In the genomic region with DNA sequence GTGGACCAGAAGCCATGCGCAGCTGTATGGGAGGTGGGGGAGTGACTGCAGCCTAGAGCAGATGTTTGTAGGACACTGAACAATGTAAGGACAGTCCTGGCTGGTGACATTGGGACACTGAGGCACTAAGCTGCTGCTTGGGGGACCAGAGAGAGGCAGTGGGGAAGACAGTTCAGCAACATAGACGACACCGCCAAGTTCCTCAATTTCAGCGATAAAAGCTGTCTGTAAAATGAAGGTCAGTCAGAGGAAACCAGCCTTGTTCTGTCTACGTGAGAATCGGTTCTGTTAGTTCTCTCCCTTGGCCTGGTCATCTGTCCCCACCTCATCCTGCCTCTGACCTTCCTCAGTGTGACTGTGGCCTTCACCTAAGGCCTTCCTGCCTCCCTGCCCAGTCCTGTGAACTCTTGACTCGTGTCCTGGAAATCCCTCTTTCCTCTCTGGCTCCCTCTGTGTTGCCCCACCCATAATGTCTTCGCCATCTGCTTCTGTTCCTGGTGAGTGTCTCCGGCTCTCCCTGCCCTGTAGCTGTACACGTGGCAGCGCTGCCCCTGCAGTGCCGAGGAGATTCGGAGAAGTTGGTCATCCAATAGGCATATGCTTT, we compare ENCODE assay signal across 11 mouse cellular contexts. TPM values are rescaled to one million over a fixed set of nuclear protein-coding genes. Genes with fewer than 3 reads are reported as not detected.
DNase-seq lines count a peak whose midpoint lies in the region; ATAC-seq and TF ChIP-seq lines count a peak whose summit lies in the region.
"Had no signal": no experiment of that assay in that cellular context is flagged by ENCODE, and none has a peak within 500 bp of the region (broad histone marks: within the 10 kb centered on the region; RNA-seq: fewer than 3 reads in every experiment).

No protein-coding gene starts in this region.

- DNase-seq in midbrain, embryonic 11.5 days (ENCODE audit: low spot score, missing footprints): peak; percentile 70
- DNase-seq in gastrocnemius, adult 2 months: peak; percentile 70
- DNase-seq in heart, postnatal 0 days (ENCODE audit: low spot score): peak; percentile 41
- no peak for DNase-seq in thymus, postnatal 10 days (ENCODE audit: low spot score in 2 of 2)
- no peak for DNase-seq in left cerebral cortex, adult 8-10 months (ENCODE audit: low spot score in 2 of 2)

- H3K36me3 ChIP-seq in midbrain, embryonic 11.5 days (ENCODE audit: control insufficient read depth, insufficient read depth, low read length): no peaks in the 10 kb centered on the region
- no peaks in the 10 kb centered on the region for H3K36me3 ChIP-seq in midbrain, embryonic 16.5 days (ENCODE audit: control insufficient read depth, insufficient read depth, low read length)
- peaks cover 10% of the 10 kb centered on the region; the same call in 1 of the 2 replicates for H3K36me3 ChIP-seq in heart, postnatal 0 days (replicated peaks; ENCODE audit: control insufficient read depth, insufficient read depth, low read length)
- H3K36me3 ChIP-seq in intestine, postnatal 0 days (ENCODE audit: control insufficient read depth, insufficient read depth): no peaks in the 10 kb centered on the region
- H3K36me3 ChIP-seq: neural tube, embryonic 15.5 days had no signal

- no peak overlapping the region for H3K4me2 ChIP-seq in midbrain, embryonic 11.5 days
- no peak overlapping the region for H3K4me2 ChIP-seq in midbrain, embryonic 16.5 days (ENCODE audit: low read length)
- no peak overlapping the region for H3K4me2 ChIP-seq in heart, postnatal 0 days (ENCODE audit: low read depth, low read length)
- no peak overlapping the region for H3K4me2 ChIP-seq in intestine, postnatal 0 days (replicated peaks; ENCODE audit: low read depth)
- H3K4me2 ChIP-seq: embryonic facial prominence, embryonic 13.5 days; heart, embryonic 13.5 days; neural tube, embryonic 15.5 days had no signal

- no peak overlapping the region for H3K9ac ChIP-seq in midbrain, embryonic 11.5 days (ENCODE audit: low read length)
- H3K9ac ChIP-seq in midbrain, embryonic 16.5 days (ENCODE audit: low read depth, low read length): no peak overlapping the region
- H3K9ac ChIP-seq in heart, postnatal 0 days (replicated peaks; ENCODE audit: low read depth, low read length): no peak overlapping the region
- H3K9ac ChIP-seq in intestine, postnatal 0 days (ENCODE audit: low read depth, low read length): no peak overlapping the region
- H3K9ac ChIP-seq: embryonic facial prominence, embryonic 13.5 days; heart, embryonic 13.5 days; neural tube, embryonic 15.5 days had no signal

- no peak overlapping the region for H3K4me3 ChIP-seq in midbrain, embryonic 11.5 days (ENCODE audit: low read depth, low read length)
- H3K4me3 ChIP-seq in midbrain, embryonic 16.5 days (ENCODE audit: low read depth, low read length): no peak overlapping the region
- H3K4me3 ChIP-seq in gastrocnemius, adult 2 months: no peak overlapping the region
- H3K4me3 ChIP-seq in heart, postnatal 0 days (ENCODE audit: low read depth, low read length): no peak overlapping the region
- no peak overlapping the region for H3K4me3 ChIP-seq in intestine, postnatal 0 days (ENCODE audit: low read depth, low read length)
- H3K4me3 ChIP-seq: embryonic facial prominence, embryonic 13.5 days; heart, embryonic 13.5 days; neural tube, embryonic 15.5 days had no signal

- 79% methylated on average over 13 of the region's 13 CpGs for WGBS in midbrain, embryonic 11.5 days
- 82% methylated on average over 13 of the region's 13 CpGs for WGBS in midbrain, embryonic 16.5 days
- 55% methylated on average over 13 of the region's 13 CpGs for WGBS in heart, postnatal 0 days
- whole genome bisulfite sequencing in intestine, postnatal 0 days: 62% methylated on average over 13 of the region's 13 CpGs

- TF ChIP-seq EP300 in heart, postnatal 0 days (IDR thresholded peaks at IDR 0.05; ENCODE audit: low read depth): peak; percentile 87; the same call in 1 of the 2 replicates

- no peaks in the 10 kb centered on the region for H3K27me3 ChIP-seq in midbrain, embryonic 11.5 days (ENCODE audit: control insufficient read depth, insufficient read depth, low read length)
- H3K27me3 ChIP-seq in midbrain, embryonic 16.5 days (ENCODE audit: control insufficient read depth, insufficient read depth, low read depth, low read length): no peaks in the 10 kb centered on the region
- H3K27me3 ChIP-seq in heart, postnatal 0 days (ENCODE audit: control insufficient read depth, insufficient read depth, low read length): no peaks in the 10 kb centered on the region
- no peaks in the 10 kb centered on the region for H3K27me3 ChIP-seq in intestine, postnatal 0 days (replicated peaks; ENCODE audit: control insufficient read depth, insufficient read depth, low read length)
- H3K27me3 ChIP-seq: embryonic facial prominence, embryonic 13.5 days; neural tube, embryonic 15.5 days had no signal

- no peaks in the 10 kb centered on the region for H3K4me1 ChIP-seq in midbrain, embryonic 11.5 days (ENCODE audit: control insufficient read depth, insufficient read depth, low read length)
- no peaks in the 10 kb centered on the region for H3K4me1 ChIP-seq in midbrain, embryonic 16.5 days (ENCODE audit: control insufficient read depth, insufficient read depth, low read length)
- H3K4me1 ChIP-seq in heart, postnatal 0 days (ENCODE audit: control insufficient read depth, insufficient read depth): peaks cover 16% of the 10 kb centered on the region; the same call in 1 of the 2 replicates
- H3K4me1 ChIP-seq in intestine, postnatal 0 days (replicated peaks; ENCODE audit: control insufficient read depth, insufficient read depth, low read length): no peaks in the 10 kb centered on the region
- H3K4me1 ChIP-seq: neural tube, embryonic 15.5 days had no signal

- no peaks in the 10 kb centered on the region for H3K9me3 ChIP-seq in midbrain, embryonic 11.5 days (ENCODE audit: control insufficient read depth, low read length)
- H3K9me3 ChIP-seq in midbrain, embryonic 16.5 days (replicated peaks; ENCODE audit: control insufficient read depth, low read length, poor library complexity, severe bottlenecking): no peaks in the 10 kb centered on the region
- no peaks in the 10 kb centered on the region for H3K9me3 ChIP-seq in heart, postnatal 0 days (replicated peaks; ENCODE audit: control insufficient read depth, low read length)
- no peaks in the 10 kb centered on the region for H3K9me3 ChIP-seq in intestine, postnatal 0 days (ENCODE audit: control insufficient read depth)
- H3K9me3 ChIP-seq: embryonic facial prominence, embryonic 13.5 days; heart, embryonic 13.5 days; neural tube, embryonic 15.5 days had no signal

- no peak overlapping the region for H3K27ac ChIP-seq in midbrain, embryonic 11.5 days (ENCODE audit: low read depth, low read length)
- H3K27ac ChIP-seq in midbrain, embryonic 16.5 days (ENCODE audit: low read length): no peak overlapping the region
- peak overlapping the region; percentile 83 for H3K27ac ChIP-seq in gastrocnemius, adult 2 months
- H3K27ac ChIP-seq in heart, postnatal 0 days (ENCODE audit: low read depth): peak overlapping the region; percentile 50
- no peak overlapping the region for H3K27ac ChIP-seq in intestine, postnatal 0 days (ENCODE audit: low read depth, low read length)
- H3K27ac ChIP-seq: embryonic facial prominence, embryonic 13.5 days; heart, embryonic 13.5 days; neural tube, embryonic 15.5 days had no signal

- TF ChIP-seq CTCF in gastrocnemius, adult 2 months (IDR thresholded peaks at IDR 0.05): no peak
- peak; percentile 1; the same call in 1 of the 2 replicates for TF ChIP-seq CTCF in heart, postnatal 0 days (IDR thresholded peaks at IDR 0.05; ENCODE audit: low read depth)
- no peak for TF ChIP-seq CTCF in intestine, postnatal 0 days (IDR thresholded peaks at IDR 0.05; ENCODE audit: low read depth)

- ATAC-seq in midbrain, embryonic 11.5 days (ENCODE audit: low FRiP score): no peak
- ATAC-seq in midbrain, embryonic 16.5 days: no peak
- peak; percentile 77 for ATAC-seq in heart, postnatal 0 days (ENCODE audit: insufficient read depth, low read depth)
- peak; percentile 31 for ATAC-seq in megakaryocyte progenitor cell, adult 5-6 weeks (replicated peaks; ENCODE audit: poor library complexity)
- ATAC-seq in intestine, postnatal 0 days: no peak

- intact Hi-C loops in gastrocnemius, adult 2 months (cut with DNase I): no loop called here

RNA-seq across cellular contexts. Expression of a gene that starts 11.0 kb away (rescaled TPM):
- polyA plus RNA-seq in midbrain, embryonic 11.5 days (2014; fragmentation: Nextera tagmentation; extraction: Ambion mirVana): 10.5 and 12.1 TPM in 2 replicates
- 6.7 and 7.8 TPM in 2 replicates for polyA plus RNA-seq in midbrain, embryonic 16.5 days (2015; fragmentation: Nextera tagmentation; extraction: Ambion mirVana)
- 1 to 10 TPM; 2.7 to 7.6 TPM for total RNA-seq in gastrocnemius, adult 2 months (2021)
- total RNA-seq in heart, postnatal 0 days (2014; rRNA removed; ENCODE audit: low replicate concordance): 22.1 and 23.0 TPM in 2 replicates
- 27.4 and 29.9 TPM in 2 replicates for polyA plus RNA-seq in heart, postnatal 0 days (2015; fragmentation: Nextera tagmentation; extraction: Ambion mirVana)
- total RNA-seq in megakaryocyte progenitor cell, adult 5-6 weeks (2015): 4.8 and 5.3 TPM in 2 replicates
- total RNA-seq in megakaryocyte progenitor cell, adult 5-6 weeks (2017): 0.30 and 0.46 TPM in 2 replicates
- 14.3 and 16.0 TPM in 2 replicates for polyA plus RNA-seq in intestine, postnatal 0 days (2015; fragmentation: Nextera tagmentation; extraction: Ambion mirVana)
- 1 to 10 TPM; 1.7 to 4.0 (median 2.0) TPM for total RNA-seq in left cerebral cortex, adult 8-10 months (2022)

RNA-seq across cellular contexts. Expression of a gene that starts 24.3 kb away (rescaled TPM):
- not detected in 2 replicates for polyA plus RNA-seq in midbrain, embryonic 11.5 days (2014; fragmentation: Nextera tagmentation; extraction: Ambion mirVana)
- 0.15 and 0.16 TPM in 2 replicates for polyA plus RNA-seq in midbrain, embryonic 16.5 days (2015; fragmentation: Nextera tagmentation; extraction: Ambion mirVana)
- under 1 TPM in 1 of 2 experiments, not detected in 1; 0.05 TPM for total RNA-seq in gastrocnemius, adult 2 months (2021)
- 0.04 TPM in 1 of 2 replicates, not detected in the other for total RNA-seq in heart, postnatal 0 days (2014; rRNA removed; ENCODE audit: low replicate concordance)
- 0.12 and 0.19 TPM in 2 replicates for polyA plus RNA-seq in heart, postnatal 0 days (2015; fragmentation: Nextera tagmentation; extraction: Ambion mirVana)
- not detected in 2 replicates for total RNA-seq in megakaryocyte progenitor cell, adult 5-6 weeks (2015)
- total RNA-seq in megakaryocyte progenitor cell, adult 5-6 weeks (2017): not detected in 2 replicates
- 0.05 and 0.10 TPM in 2 replicates for polyA plus RNA-seq in intestine, postnatal 0 days (2015; fragmentation: Nextera tagmentation; extraction: Ambion mirVana)
- total RNA-seq in left cerebral cortex, adult 8-10 months (2022): 10 to 100 TPM; 16.2 to 23.4 (median 18.3) TPM
- polyA plus RNA-seq: embryonic facial prominence, embryonic 13.5 days; heart, embryonic 13.5 days had no signal

RNA-seq across cellular contexts. Expression of a gene that starts 25.1 kb away (rescaled TPM):
- polyA plus RNA-seq in midbrain, embryonic 11.5 days (2014; fragmentation: Nextera tagmentation; extraction: Ambion mirVana): not detected in 2 replicates
- 0.20 TPM in 1 of 2 replicates, not detected in the other for polyA plus RNA-seq in midbrain, embryonic 16.5 days (2015; fragmentation: Nextera tagmentation; extraction: Ambion mirVana)
- not detected for total RNA-seq in gastrocnemius, adult 2 months (2021)
- total RNA-seq in heart, postnatal 0 days (2014; rRNA removed; ENCODE audit: low replicate concordance): 0.12 TPM in 1 of 2 replicates, not detected in the other
- polyA plus RNA-seq in heart, postnatal 0 days (2015; fragmentation: Nextera tagmentation; extraction: Ambion mirVana): 0.08 TPM in 2 replicates
- total RNA-seq in megakaryocyte progenitor cell, adult 5-6 weeks (2015): 0.54 TPM in 2 replicates
- 0.04 and 0.10 TPM in 2 replicates for total RNA-seq in megakaryocyte progenitor cell, adult 5-6 weeks (2017)
- polyA plus RNA-seq in intestine, postnatal 0 days (2015; fragmentation: Nextera tagmentation; extraction: Ambion mirVana): 0.58 and 0.63 TPM in 2 replicates
- under 1 TPM; 0.26 to 0.94 (median 0.42) TPM for total RNA-seq in left cerebral cortex, adult 8-10 months (2022)

RNA-seq across cellular contexts. Expression of a gene that starts 51.8 kb away (rescaled TPM):
- polyA plus RNA-seq in midbrain, embryonic 11.5 days (2014; fragmentation: Nextera tagmentation; extraction: Ambion mirVana): 0.07 and 0.34 TPM in 2 replicates
- polyA plus RNA-seq in midbrain, embryonic 16.5 days (2015; fragmentation: Nextera tagmentation; extraction: Ambion mirVana): 0.09 and 0.31 TPM in 2 replicates
- total RNA-seq in gastrocnemius, adult 2 months (2021): not detected
- total RNA-seq in heart, postnatal 0 days (2014; rRNA removed; ENCODE audit: low replicate concordance): 0.50 TPM in 1 of 2 replicates, not detected in the other
- 0.29 and 0.49 TPM in 2 replicates for polyA plus RNA-seq in heart, postnatal 0 days (2015; fragmentation: Nextera tagmentation; extraction: Ambion mirVana)
- total RNA-seq in megakaryocyte progenitor cell, adult 5-6 weeks (2015): not detected in 2 replicates
- total RNA-seq in megakaryocyte progenitor cell, adult 5-6 weeks (2017): not detected in 2 replicates
- polyA plus RNA-seq in intestine, postnatal 0 days (2015; fragmentation: Nextera tagmentation; extraction: Ambion mirVana): 0.63 and 0.84 TPM in 2 replicates
- 1 to 10 TPM; 1.1 to 1.7 (median 1.2) TPM for total RNA-seq in left cerebral cortex, adult 8-10 months (2022)

RNA-seq across cellular contexts. Expression of a gene that starts 52.4 kb away (rescaled TPM):
- polyA plus RNA-seq in midbrain, embryonic 11.5 days (2014; fragmentation: Nextera tagmentation; extraction: Ambion mirVana): 4.3 and 8.5 TPM in 2 replicates
- polyA plus RNA-seq in midbrain, embryonic 16.5 days (2015; fragmentation: Nextera tagmentation; extraction: Ambion mirVana): 1.8 and 2.3 TPM in 2 replicates
- 1 to 10 TPM; 1.4 to 1.7 TPM for total RNA-seq in gastrocnemius, adult 2 months (2021)
- 3.1 and 6.5 TPM in 2 replicates for total RNA-seq in heart, postnatal 0 days (2014; rRNA removed; ENCODE audit: low replicate concordance)
- 4.0 and 5.6 TPM in 2 replicates for polyA plus RNA-seq in heart, postnatal 0 days (2015; fragmentation: Nextera tagmentation; extraction: Ambion mirVana)
- total RNA-seq in megakaryocyte progenitor cell, adult 5-6 weeks (2015): 402 and 432 TPM in 2 replicates
- total RNA-seq in megakaryocyte progenitor cell, adult 5-6 weeks (2017): 164 and 243 TPM in 2 replicates
- 9.0 and 9.9 TPM in 2 replicates for polyA plus RNA-seq in intestine, postnatal 0 days (2015; fragmentation: Nextera tagmentation; extraction: Ambion mirVana)
- 1 to 10 TPM; 1.3 to 8.2 (median 4.9) TPM for total RNA-seq in left cerebral cortex, adult 8-10 months (2022)

Comparison
In these comparisons a context has a peak if more than half of its experiments do, and no peak if none do; other contexts are left out.
1. ATAC-seq: peak in heart, postnatal 0 days (single experiment) and megakaryocyte progenitor cell, adult 5-6 weeks (single experiment); none in midbrain, embryonic 11.5 days (single experiment), midbrain, embryonic 16.5 days (single experiment) and intestine, postnatal 0 days (single experiment).
2. DNase-seq: peak in midbrain, embryonic 11.5 days (single experiment), gastrocnemius, adult 2 months (single experiment) and heart, postnatal 0 days (single experiment); none in thymus, postnatal 10 days (0 of 2) and left cerebral cortex, adult 8-10 months (0 of 2).
3. H3K27ac ChIP-seq: peak in gastrocnemius, adult 2 months (single experiment) and heart, postnatal 0 days (single experiment); none in midbrain, embryonic 11.5 days (single experiment), midbrain, embryonic 16.5 days (single experiment) and intestine, postnatal 0 days (single experiment).
4. RNA of a gene that starts 24.3 kb away (total RNA-seq): 16.2 to 23.4 TPM in left cerebral cortex, adult 8-10 months; 0.05 TPM in gastrocnemius, adult 2 months, 0.04 TPM in heart, postnatal 0 days and not detected in megakaryocyte progenitor cell, adult 5-6 weeks; every median in the first group is over 10 times any median in the second.